8 mouse cellular contexts compared by ENCODE assay signal in the genomic region with DNA sequence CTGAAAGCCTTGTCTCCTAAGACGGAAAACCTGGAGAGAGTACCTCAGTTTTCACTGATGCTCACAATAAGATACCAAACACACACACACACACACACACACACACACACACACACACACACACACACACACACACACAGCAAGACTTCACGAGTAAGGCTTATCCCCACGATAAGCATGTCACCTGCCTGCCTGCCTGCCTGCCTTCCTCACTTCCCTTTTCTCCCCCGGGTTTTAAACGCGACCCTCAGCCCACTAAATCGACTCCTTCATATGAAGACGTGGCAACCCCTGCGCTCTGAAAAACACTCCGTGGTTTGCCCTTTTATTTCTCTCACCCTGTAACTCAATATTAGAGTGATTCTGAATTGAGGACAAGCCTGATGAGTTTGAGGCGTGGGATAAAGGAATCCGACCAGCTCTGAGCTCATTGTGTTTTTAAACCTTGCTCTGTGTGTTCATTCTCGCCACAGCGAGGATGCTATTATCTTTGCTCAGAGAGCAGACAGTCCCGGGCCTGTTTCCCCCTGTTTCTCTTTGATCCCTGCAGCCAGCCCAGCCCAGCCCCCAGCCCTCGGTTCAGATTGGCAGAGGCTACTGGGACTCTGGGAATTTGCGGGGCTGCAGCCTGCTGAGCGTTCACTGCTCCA.
DNase-seq lines count a peak whose midpoint lies in the region; ATAC-seq and TF ChIP-seq lines count a peak whose summit lies in the region.

No protein-coding gene starts in this region.

- H3K9me3 ChIP-seq in kidney, postnatal 0 days (replicated peaks; ENCODE audit: low read length), result no peaks in the 10 kb centered on the region
- no peaks in the 10 kb centered on the region for H3K9me3 ChIP-seq in forebrain, embryonic 16.5 days (ENCODE audit: control insufficient read depth, low read length)
- no peaks in the 10 kb centered on the region for H3K9me3 ChIP-seq in midbrain, embryonic 15.5 days

- no peaks in the 10 kb centered on the region for H3K27me3 ChIP-seq in kidney, postnatal 0 days (ENCODE audit: insufficient read depth, low read length)
- no peaks in the 10 kb centered on the region for H3K27me3 ChIP-seq in forebrain, embryonic 16.5 days (replicated peaks; ENCODE audit: control insufficient read depth, insufficient read depth, low read length)
- no peaks in the 10 kb centered on the region for H3K27me3 ChIP-seq in midbrain, embryonic 15.5 days (replicated peaks)

- no peaks in the 10 kb centered on the region for H3K4me1 ChIP-seq in kidney, postnatal 0 days (replicated peaks; ENCODE audit: insufficient read depth, low read length)
- H3K4me1 ChIP-seq in forebrain, embryonic 16.5 days (replicated peaks; ENCODE audit: control insufficient read depth, insufficient read depth, low read length), result peaks cover 11% of the 10 kb centered on the region
- peaks cover 15% of the 10 kb centered on the region for H3K4me1 ChIP-seq in midbrain, embryonic 15.5 days

- no peak for TF ChIP-seq CTCF in kidney, postnatal 0 days (IDR thresholded peaks at IDR 0.05; ENCODE audit: low read depth)

- H3K36me3 ChIP-seq in kidney, postnatal 0 days (ENCODE audit: insufficient read depth, low read length), result no peaks in the 10 kb centered on the region
- no peaks in the 10 kb centered on the region for H3K36me3 ChIP-seq in forebrain, embryonic 16.5 days (ENCODE audit: control insufficient read depth, insufficient read depth)
- H3K36me3 ChIP-seq in midbrain, embryonic 15.5 days (replicated peaks), result no peaks in the 10 kb centered on the region

- ATAC-seq in kidney, postnatal 0 days (replicated peaks; ENCODE audit: low FRiP score, low read depth), result peak; percentile 29; the same call in 1 of the 2 replicates
- ATAC-seq in forebrain, embryonic 16.5 days, result peak; percentile 75
- ATAC-seq in midbrain, embryonic 15.5 days (replicated peaks), result peak; percentile 87

- peak overlapping the region; percentile 37; the same call in 1 of the 2 replicates for H3K9ac ChIP-seq in kidney, postnatal 0 days (ENCODE audit: low read depth, low read length)
- peak overlapping the region; percentile 58 for H3K9ac ChIP-seq in forebrain, embryonic 16.5 days (replicated peaks; ENCODE audit: low read depth, low read length)
- H3K9ac ChIP-seq in midbrain, embryonic 15.5 days, result peak overlapping the region; percentile 46

- H3K4me2 ChIP-seq in kidney, postnatal 0 days (ENCODE audit: low read length), result peak overlapping the region; percentile 89
- peak overlapping the region; percentile 69 for H3K4me2 ChIP-seq in forebrain, embryonic 16.5 days (ENCODE audit: low read length)
- peak overlapping the region; percentile 72 for H3K4me2 ChIP-seq in midbrain, embryonic 15.5 days

- under 1% methylated on average over 18 of the region's 18 CpGs for WGBS in kidney, postnatal 0 days
- WGBS in forebrain, embryonic 16.5 days, result 0% methylated on average over 18 of the region's 18 CpGs
- under 1% methylated on average over 18 of the region's 18 CpGs for WGBS in midbrain, embryonic 15.5 days

- H3K27ac ChIP-seq in kidney, postnatal 0 days, result no peak overlapping the region
- peak overlapping the region; percentile 89 for H3K27ac ChIP-seq in forebrain, embryonic 16.5 days (ENCODE audit: low read length)
- H3K27ac ChIP-seq in midbrain, embryonic 15.5 days, result peak overlapping the region; percentile 93

- peak overlapping the region; percentile 39 for H3K4me3 ChIP-seq in kidney, postnatal 0 days (replicated peaks; ENCODE audit: low read depth, low read length)
- H3K4me3 ChIP-seq in forebrain, embryonic 16.5 days (replicated peaks; ENCODE audit: low read length), result peak overlapping the region; percentile 49
- H3K4me3 ChIP-seq in midbrain, embryonic 15.5 days, result peak overlapping the region; percentile 42

- peak; percentile 46 for DNase-seq in kidney, postnatal 0 days (ENCODE audit: low spot score)
- no peak for DNase-seq in kidney, postnatal 25 days
- DNase-seq in cerebellum, adult 18-20 months, result peak; percentile 12 to 23
- peak; percentile 11 to 21 for DNase-seq in layer of hippocampus, postnatal 25 days (ENCODE audit: extremely low spot score in 1 of 2, low spot score in 1 of 2)
- DNase-seq in testis, postnatal 14 days (ENCODE audit: low spot score), result peak; percentile 19
- DNase-seq in ovary, postnatal 14 days (ENCODE audit: low spot score), result no peak

Comparison
In these comparisons a context has a peak if more than half of its experiments do, and no peak if none do; other contexts are left out.
1. DNase-seq: peak in kidney, postnatal 0 days (single experiment), cerebellum, adult 18-20 months (2 of 2), layer of hippocampus, postnatal 25 days (2 of 2) and testis, postnatal 14 days (single experiment); none in kidney, postnatal 25 days (0 of 2) and ovary, postnatal 14 days (single experiment).
2. ATAC-seq: peak in every context shown above with its lines; median percentile 87 in midbrain, embryonic 15.5 days; 75 in forebrain, embryonic 16.5 days; 29 in kidney, postnatal 0 days.
3. Peak in every context shown above with its lines, with median percentiles within 50 percentile points of each other: H3K4me2 ChIP-seq, H3K4me3 ChIP-seq and H3K9ac ChIP-seq.